Mouse (Mus musculus) embryo, embryonic 11.5 days (tissue): ENCODE measurements at regions not wholly inside any gene's neighbourhood (a gene's known extent, or its start where the extent isn't known, plus 50 kb on each side); places are given as distances from the start of the nearest gene placed in this dataset.

Source experiments
- DNase-seq: peaks from one replicate; pipeline ENCODE4 v3.0.0-alpha.2; 2012; ENCODE audit warnings: low read depth, low spot score

GRCm38 (mm10) chr3:157710790-157711381 lies 144.2 kb downstream of the Ptger3 start:
- no peak for DNase-seq

GRCm38 (mm10) chr3:157699961-157700360 lies 133.3 kb downstream of the Ptger3 start:
- no peak for DNase-seq

GRCm38 (mm10) chr3:157698529-157698928 lies 131.8 kb downstream of the Ptger3 start:
- no peak for DNase-seq

DNA sequence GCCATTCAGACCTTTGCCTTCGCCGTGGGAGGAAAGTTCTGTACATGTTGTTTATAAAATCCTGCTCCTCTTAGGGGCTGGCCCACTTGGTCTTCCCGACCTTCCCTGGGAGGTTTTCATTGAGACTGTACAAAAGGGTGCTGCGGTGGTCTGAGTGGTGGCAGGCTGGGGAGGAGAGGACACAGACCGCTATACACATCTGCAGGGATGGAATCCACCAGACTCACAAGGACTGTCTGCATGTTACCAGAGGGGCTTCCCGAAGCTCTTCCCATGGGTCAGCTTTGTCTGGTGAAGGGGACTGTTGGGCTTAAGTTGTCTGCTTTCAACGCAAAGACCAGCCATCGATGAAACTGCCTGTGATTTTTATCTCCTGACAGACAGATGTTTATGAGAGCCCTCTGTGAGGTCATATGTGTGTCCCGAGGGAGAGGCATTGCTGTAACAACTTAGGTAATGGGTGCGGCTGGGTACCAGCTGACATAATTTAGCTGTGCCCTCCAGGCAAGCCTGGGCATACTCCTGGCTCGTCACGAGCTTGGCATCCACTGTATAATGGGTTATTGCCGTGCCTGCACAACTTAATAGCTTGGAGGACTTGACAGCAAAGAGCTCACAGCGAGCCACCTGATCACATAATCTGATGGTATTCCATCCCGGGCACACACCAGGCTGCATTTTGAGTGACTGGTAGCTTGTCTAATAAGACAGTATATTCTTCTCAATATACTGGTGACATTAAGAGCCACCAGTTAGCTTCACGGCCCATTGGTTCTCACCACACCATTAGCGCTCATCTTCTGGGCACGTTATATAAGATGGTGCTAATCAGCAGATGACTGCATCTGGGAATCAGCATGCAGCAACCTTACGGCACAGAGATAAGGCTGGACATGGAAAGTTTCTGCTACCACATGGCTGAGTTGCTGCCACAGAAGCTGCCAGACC lies 128.7 kb downstream of the Ptger3 start:
- no peak for DNase-seq
